Mouse (Mus musculus): ENCODE results near the gene Man2b1.

GRCm38 (mm10) chr8:85072364-85072929 lies 10.6 kb upstream of the Man2b1 start:
- TF ChIP-seq ZC3H11A (IDR thresholded peaks at IDR 0.05; ENCODE audit: low read depth, low read length) (no peak), CTCF (IDR thresholded peaks at IDR 0.05 in 2 of 3, conservative IDR thresholded peaks at IDR 0.05 in 1 of 3; ENCODE audit: control insufficient read depth in 1 of 3, insufficient read depth in 1 of 3, low read depth in 2 of 3, low read length in 3 of 3, poor library complexity in 1 of 3, severe bottlenecking in 1 of 3) (no peak), MAX (IDR thresholded peaks at IDR 0.05; ENCODE audit: low read length) (no peak), EP300 (IDR thresholded peaks at IDR 0.05; ENCODE audit: low read depth in 1 of 2, low read length in 2 of 2) (no peak), NELFE (IDR thresholded peaks at IDR 0.05; ENCODE audit: low read depth, low read length) (no peak), POLR2AphosphoS2 (IDR thresholded peaks at IDR 0.05; ENCODE audit: low read length) (no peak), POLR2A (IDR thresholded peaks at IDR 0.05; ENCODE audit: control insufficient read depth in 1 of 2, insufficient read depth in 1 of 2, low read depth in 1 of 2, low read length in 2 of 2, poor library complexity in 1 of 2) (no peak), BHLHE40 (IDR thresholded peaks at IDR 0.05; ENCODE audit: borderline replicate concordance, low read depth, low read length) (no peak)

All from MEL (cell line).